Mouse (Mus musculus) layer of hippocampus, postnatal 25 days (tissue): ENCODE data around the gene Sprn. TPM values are rescaled to one million over a fixed set of nuclear protein-coding genes. Genes with fewer than 3 reads are reported as not detected.
A peak's percentile ranks its signal among the peaks of the same experiment; 100 is the strongest.

ENCODE experiments used
- DNase-seq, 2 experiments: peaks; one replicate each; pipeline ENCODE4 v3.0.0; 2022; ENCODE audit warnings: mixed read lengths in 2 of 2, low spot score in 1 of 2; ENCODE audit errors: extremely low spot score in 1 of 2
- total RNA-seq, 2 experiments: library from RNA; stranded (reverse); gene quantifications; 2 replicates each; pipeline ENCODE4 v1.2.3; 2021

Sprn gene
- total RNA-seq, 2 experiments from 2014 or later = 191 to 207 TPM

- DNase-seq = no peak
Observed at GRCm38 (mm10) chr7:140111943-140112342, 42.7 kb downstream of the Sprn start.

GRCm38 (mm10) chr7:140104009-140104408, 50.7 kb downstream of the Sprn start:
- no peak for DNase-seq

- peak; percentile 71 to 72 for DNase-seq
Observed at GRCm38 (mm10) chr7:140101993-140102860, 52.5 kb downstream of the Sprn start, which contains the start of gene Fuom. Gene Fuom (minus strand): TSS chr7:140102441.

- no peak for DNase-seq
Observed at GRCm38 (mm10) chr7:140101498-140101897, 53.2 kb downstream of the Sprn start.

Other genes with a start within 250 kb of the Sprn start
- gene Utf1, start 211.1 kb downstream of the Sprn start, total RNA-seq = not detected
- 1 to 10 TPM; 1.0 to 1.4 TPM for gene 6430531B16Rik, start 176.1 kb downstream of the Sprn start, total RNA-seq
- 1 to 10 TPM; 3.3 to 3.4 TPM for gene Adam8, start 162.3 kb downstream of the Sprn start, total RNA-seq
- gene Zfp511, start 118.5 kb downstream of the Sprn start, total RNA-seq = 10 to 100 TPM; 21.7 to 26.4 TPM
- 10 to 100 TPM; 36.6 to 38.0 TPM for gene Tubgcp2, start 118.2 kb downstream of the Sprn start, total RNA-seq
- gene Msx3, start 105.8 kb downstream of the Sprn start, total RNA-seq = under 1 TPM; 0.12 to 0.14 TPM
- gene Caly, start 72.3 kb downstream of the Sprn start, total RNA-seq = 100 to 1,000 TPM; 235 to 258 TPM
- gene Prap1, start 61.5 kb downstream of the Sprn start, total RNA-seq = not detected
- 10 to 100 TPM; 38.3 to 47.5 TPM for gene Fuom, start 52.4 kb downstream of the Sprn start, total RNA-seq
- gene Paox, start 39.1 kb downstream of the Sprn start, total RNA-seq = 1 to 10 TPM; 4.0 to 4.7 TPM
- gene Echs1, start 38.4 kb downstream of the Sprn start, total RNA-seq = 10 to 100 TPM; 52.1 to 59.8 TPM
- 10 to 100 TPM; 24.9 to 30.2 TPM for gene Mtg1, start 17.3 kb downstream of the Sprn start, total RNA-seq
- gene Olfr522, start 9.9 kb upstream of the Sprn start, total RNA-seq = not detected
- gene Olfr523, start 18.3 kb upstream of the Sprn start, total RNA-seq = under 1 TPM in 1 of 2 experiments, not detected in 1; 0.25 TPM
- gene Olfr524, start 51.1 kb upstream of the Sprn start, total RNA-seq = not detected
- under 1 TPM; 0.39 to 0.63 TPM for gene Cd163l1, start 63.4 kb upstream of the Sprn start, total RNA-seq
- under 1 TPM; 0.22 to 0.26 TPM for gene 5830411N06Rik, start 92.4 kb upstream of the Sprn start, total RNA-seq
- not detected for gene Olfr525, start 166.0 kb upstream of the Sprn start, total RNA-seq
- not detected for gene Olfr527, start 179.1 kb upstream of the Sprn start, total RNA-seq
- not detected for gene Olfr60, start 206.8 kb upstream of the Sprn start, total RNA-seq
- gene Olfr530, start 221.5 kb upstream of the Sprn start, total RNA-seq = not detected
- gene Olfr531, start 248.0 kb upstream of the Sprn start, total RNA-seq = not detected